ENCODE assay signal across 8 mouse cellular contexts in the genomic region with DNA sequence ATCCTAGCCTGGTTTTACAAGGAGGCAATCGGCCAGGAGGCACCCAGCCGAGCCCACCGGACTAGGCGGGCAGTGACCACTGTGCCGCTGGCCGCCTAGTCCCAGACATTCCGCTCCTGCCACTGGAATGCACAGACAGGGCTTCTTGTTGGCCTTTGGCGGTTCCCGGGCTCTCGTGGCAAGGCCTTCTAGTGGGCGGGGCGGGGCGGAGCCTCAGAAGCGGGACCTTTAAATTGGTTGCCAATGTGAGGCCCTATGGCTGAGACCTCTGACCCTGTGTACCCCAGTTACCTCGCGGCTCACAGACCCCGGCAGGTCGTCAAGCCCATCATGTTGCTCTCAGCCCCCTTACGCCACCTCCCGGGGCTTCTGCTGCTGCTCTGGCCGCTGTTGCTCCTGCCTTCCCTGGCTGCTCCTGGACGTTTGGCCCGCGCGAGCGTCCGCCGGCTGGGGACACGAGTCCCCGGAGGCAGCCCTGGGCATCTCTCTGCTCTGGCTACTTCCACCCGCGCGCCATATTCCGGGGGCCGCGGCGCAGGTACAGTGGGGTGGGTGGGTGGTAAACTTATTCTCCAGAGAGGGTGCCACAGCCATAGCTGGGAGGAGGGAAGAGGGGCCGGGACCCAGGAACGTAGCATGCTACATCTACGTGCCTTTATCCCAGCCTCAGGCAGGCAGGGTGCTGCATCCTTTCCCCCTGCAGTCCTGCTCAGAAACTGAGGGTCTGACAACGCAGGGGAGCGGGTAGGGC. TPM values are rescaled to one million over a fixed set of nuclear protein-coding genes. Genes with fewer than 3 reads are reported as not detected.
DNase-seq lines count a peak whose midpoint lies in the region; ATAC-seq lines count a peak whose summit lies in the region.

A gene (plus strand): TSS at position 216 of the 751 bp plus-strand sequence.

- H3K9me3 ChIP-seq in forebrain, embryonic 11.5 days (ENCODE audit: control insufficient read depth, low read length) = no peaks in the 10 kb centered on the region

- 1% methylated on average over 42 of the region's 42 CpGs for WGBS in forebrain, embryonic 11.5 days

- H3K27ac ChIP-seq in forebrain, embryonic 11.5 days (ENCODE audit: low read depth, low read length) = no peak within 1 kb of the TSS

- ATAC-seq in forebrain, embryonic 11.5 days (replicated peaks; ENCODE audit: low FRiP score) = peak; percentile 83

- H3K4me1 ChIP-seq in forebrain, embryonic 11.5 days (replicated peaks; ENCODE audit: control insufficient read depth, insufficient read depth, low read length) = 0 out of 2 replicates have a peak, but pooled peaks cover 3% of the 10 kb centered on the region

- peak within 1 kb of the TSS; percentile 56 for H3K9ac ChIP-seq in forebrain, embryonic 11.5 days (ENCODE audit: low read length)

- H3K36me3 ChIP-seq in forebrain, embryonic 11.5 days (ENCODE audit: control insufficient read depth, insufficient read depth, low read length) = no peaks in the 10 kb centered on the region

- intact Hi-C loops in heart, postnatal 10 days (cut with DNase I) = no loop called here

- no peaks in the 10 kb centered on the region for H3K27me3 ChIP-seq in forebrain, embryonic 11.5 days (ENCODE audit: control insufficient read depth, insufficient read depth, low read length)

- DNase-seq in R1 (ENCODE audit: low read depth, low spot score) = peak; percentile 88
- peak; percentile 18 for DNase-seq in cerebellum, adult 11 months
- peak; percentile 84 for DNase-seq in forebrain, embryonic 11.5 days (ENCODE audit: low spot score)
- DNase-seq in heart, postnatal 10 days = peak; percentile 78 to 84
- peak; percentile 86 for DNase-seq in kidney, postnatal 14 days
- DNase-seq in lung, postnatal 25 days (ENCODE audit: low spot score) = peak; percentile 83
- DNase-seq in retina, embryonic 14.5 days (ENCODE audit: low spot score) = peak; percentile 78
- no peak for DNase-seq in frontal cortex, adult 2 months (ENCODE audit: extremely low spot score in 1 of 2, low spot score in 1 of 2)

- H3K4me3 ChIP-seq in forebrain, embryonic 11.5 days (ENCODE audit: low read depth, low read length) = peak within 1 kb of the TSS; percentile 43

- peak within 1 kb of the TSS; percentile 78 for H3K4me2 ChIP-seq in forebrain, embryonic 11.5 days (ENCODE audit: low read depth, low read length, severe bottlenecking)

RNA-seq across cellular contexts. Expression of the gene that starts here (rescaled TPM):
- 1.8 and 2.0 TPM in 2 replicates for polyA plus RNA-seq in forebrain, embryonic 11.5 days (2014; fragmentation: Nextera tagmentation; extraction: Ambion mirVana)
- total RNA-seq in heart, postnatal 10 days (2021) = under 1 TPM in 1 of 2 experiments, not detected in 1; 0.07 TPM
- 0.08 TPM in 2 replicates for polyA plus RNA-seq in frontal cortex, adult 2 months (2012; rRNA removed)

Comparison
In these comparisons a context has a peak if more than half of its experiments do, and no peak if none do; other contexts are left out.
1. Peak in DNase-seq in heart, postnatal 10 days; RNA of the gene not detected or under 1 TPM.
2. DNase-seq: peak in R1 (single experiment), cerebellum, adult 11 months (single experiment), forebrain, embryonic 11.5 days (single experiment), kidney, postnatal 14 days (single experiment), lung, postnatal 25 days (single experiment) and retina, embryonic 14.5 days (single experiment); none in frontal cortex, adult 2 months (0 of 2).